Mouse (Mus musculus) kidney, embryonic 14.5 days (tissue): ENCODE measurements at regions not wholly inside any gene's neighbourhood (a gene's known extent, or its start where the extent isn't known, plus 50 kb on each side); places are given as distances from the start of the nearest gene placed in this dataset.

Experiments used
- ATAC-seq: fragments of 200-750 bp; cut with Nextera tagmentation; 2 replicates; pipeline ENCODE4 v1.8.0; 2017; ENCODE audit warnings: moderate number of reproducible peaks, mild to moderate bottlenecking, moderate TSS enrichment, moderate library complexity; ENCODE audit not compliant: low FRiP score, low TSS enrichment
- H3K27ac ChIP-seq: fragments of 300-500 bp; sonication (generic); 2 replicates; pipeline ENCODE4 v1.5.1; 2014; ENCODE audit warnings: low read depth, mild to moderate bottlenecking, low read length, moderate library complexity, mixed read lengths
- H3K27me3 ChIP-seq: fragments of 300-500 bp; sonication (generic); 2 replicates; pipeline ENCODE4 v1.6.1; 2014; ENCODE audit warnings: mild to moderate bottlenecking, low read length; ENCODE audit not compliant: control insufficient read depth, insufficient read depth
- H3K36me3 ChIP-seq: fragments of 300-500 bp; sonication (generic); 2 replicates; pipeline ENCODE4 v1.6.1; 2014; ENCODE audit warnings: low read length, mixed read lengths; ENCODE audit not compliant: control insufficient read depth, insufficient read depth
- H3K4me1 ChIP-seq: fragments of 300-500 bp; sonication (generic); 2 replicates; pipeline ENCODE4 v1.6.1; 2014; ENCODE audit warnings: low read length, mixed read lengths; ENCODE audit not compliant: control insufficient read depth, insufficient read depth
- H3K4me2 ChIP-seq: fragments of 300-500 bp; sonication (generic); replicated peaks from 2 replicates; pipeline ENCODE4 v1.6.1; 2014; ENCODE audit warnings: low read depth, mild to moderate bottlenecking, low read length
- H3K4me3 ChIP-seq: fragments of 300-500 bp; sonication (generic); 2 replicates; pipeline ENCODE4 v1.5.1; 2014; ENCODE audit warnings: mild to moderate bottlenecking, low read length
- H3K9ac ChIP-seq: fragments of 300-500 bp; sonication (generic); 2 replicates; pipeline ENCODE4 v1.6.1; 2014; ENCODE audit warnings: low read depth, mild to moderate bottlenecking, low read length, moderate library complexity
- H3K9me3 ChIP-seq: fragments of 300-500 bp; sonication (generic); 2 replicates; pipeline ENCODE4 v1.6.1; 2016; ENCODE audit warnings: low read length; ENCODE audit not compliant: control insufficient read depth
- WGBS: fragments of 180-500 bp; shearing (Covaris S2); extraction: QIAGEN DNeasy Blood & Tissue Kit; methylation state at CpG from one replicate; pipeline ENCODE4 v1.1.7; 2014; 5-methylcytosine and 5-hydroxymethylcytosine counted together

DNA sequence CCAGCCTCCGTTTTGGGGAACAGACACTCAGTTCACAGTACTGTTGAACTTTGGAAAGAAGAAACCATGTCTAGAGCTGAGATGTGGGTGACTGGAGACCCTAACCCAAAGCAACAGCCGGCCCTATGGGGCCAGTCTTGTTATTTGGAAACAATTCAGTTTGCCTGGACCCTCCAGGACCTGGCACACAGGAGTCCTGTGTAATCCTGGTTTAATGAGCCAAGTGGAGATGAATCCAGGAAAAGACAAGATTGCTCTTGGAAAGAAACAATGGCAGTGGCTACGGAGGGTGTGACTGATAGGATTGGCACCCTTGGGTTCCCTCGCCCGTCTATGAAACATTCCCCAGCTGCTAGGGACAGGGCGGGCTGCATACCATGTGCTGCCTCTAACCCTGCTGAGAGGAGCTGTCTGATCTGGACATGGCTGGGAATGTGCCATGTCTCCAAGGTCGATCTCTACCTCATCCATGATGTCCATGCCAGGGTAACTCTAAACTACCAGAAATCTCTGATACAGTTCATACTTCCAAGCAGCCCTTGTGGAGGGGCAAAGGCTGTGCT, 104.6 kb upstream of the Zmiz1 start:
- ATAC-seq = no peak
- no peak overlapping the region for H3K4me3 ChIP-seq

DNA sequence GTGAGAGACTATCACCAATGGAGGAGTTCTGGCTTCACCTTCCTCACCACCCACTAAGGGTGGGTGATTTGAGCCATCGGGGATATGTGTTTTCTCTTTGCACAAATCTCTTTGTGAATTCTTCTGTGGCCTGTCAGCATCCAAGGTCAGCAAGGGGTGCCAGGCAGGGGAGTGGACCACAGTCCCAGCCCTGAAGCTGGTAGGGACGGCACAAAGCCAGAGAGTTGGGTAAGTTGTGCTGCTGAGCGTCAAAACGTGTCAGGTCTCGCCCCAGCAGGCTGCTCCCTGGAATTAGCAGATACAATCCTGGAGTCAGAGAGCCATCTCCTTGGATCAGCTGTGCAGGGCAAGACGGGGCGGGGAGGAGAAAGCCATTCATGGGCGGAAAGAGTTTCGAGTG, 101.2 kb upstream of the Zmiz1 start:
- H3K9me3 ChIP-seq = no peaks in the 10 kb centered on the region
- no peaks in the 10 kb centered on the region for H3K27me3 ChIP-seq
- H3K4me3 ChIP-seq = no peak overlapping the region
- ATAC-seq = no peak
- H3K27ac ChIP-seq = no peak overlapping the region
- no peak overlapping the region for H3K4me2 ChIP-seq
- H3K36me3 ChIP-seq = no peaks in the 10 kb centered on the region
- no peaks in the 10 kb centered on the region for H3K4me1 ChIP-seq
- no peak overlapping the region for H3K9ac ChIP-seq
- WGBS = 74% methylated on average over 9 of the region's 9 CpGs

More for the DNA sequence above, 104.6 kb upstream of the Zmiz1 start:
- WGBS = 87% methylated on average over 7 of the region's 7 CpGs
- Histone ChIP-seq H3K4me1 (no peaks in the 10 kb centered on the region), H3K27ac (peak overlapping the region; percentile 9; the same call in 1 of the 2 replicates), H3K9ac (no peak overlapping the region), H3K36me3 (no peaks in the 10 kb centered on the region), H3K4me2 (no peak overlapping the region), H3K27me3 (no peaks in the 10 kb centered on the region), H3K9me3 (no peaks in the 10 kb centered on the region)

DNA sequence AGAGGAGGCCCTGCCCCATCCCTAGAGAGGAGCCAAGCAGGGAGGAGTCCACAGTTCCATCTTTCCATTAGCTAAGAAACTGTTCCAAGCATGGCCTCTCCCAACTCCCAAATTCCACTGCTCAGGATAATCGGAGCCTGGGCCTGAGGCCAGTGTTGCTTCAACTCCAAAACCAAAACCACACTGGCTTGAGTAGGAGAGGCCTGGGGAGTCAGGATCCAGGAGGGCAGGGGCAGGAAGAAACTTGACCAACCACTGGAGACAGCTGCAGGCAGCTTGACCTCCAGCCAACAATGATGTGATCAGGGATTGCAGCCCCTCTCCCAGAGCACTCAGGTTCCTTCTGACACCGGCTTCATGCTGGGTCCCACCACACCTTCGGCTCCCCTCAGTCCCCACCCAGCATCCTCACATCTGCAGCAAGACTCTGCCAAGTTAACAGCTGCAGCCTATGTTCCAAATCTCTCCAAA, 99.1 kb upstream of the Zmiz1 start:
- Histone ChIP-seq H3K4me2 (no peak overlapping the region), H3K4me1 (no peaks in the 10 kb centered on the region), H3K9ac (no peak overlapping the region), H3K36me3 (no peaks in the 10 kb centered on the region), H3K9me3 (no peaks in the 10 kb centered on the region), H3K27ac (no peak overlapping the region), H3K4me3 (no peak overlapping the region), H3K27me3 (no peaks in the 10 kb centered on the region)
- 79% methylated on average over 3 of the region's 3 CpGs for WGBS
- 0 out of 2 replicates have a peak, but pooled peaks have one; percentile 12 for ATAC-seq

DNA sequence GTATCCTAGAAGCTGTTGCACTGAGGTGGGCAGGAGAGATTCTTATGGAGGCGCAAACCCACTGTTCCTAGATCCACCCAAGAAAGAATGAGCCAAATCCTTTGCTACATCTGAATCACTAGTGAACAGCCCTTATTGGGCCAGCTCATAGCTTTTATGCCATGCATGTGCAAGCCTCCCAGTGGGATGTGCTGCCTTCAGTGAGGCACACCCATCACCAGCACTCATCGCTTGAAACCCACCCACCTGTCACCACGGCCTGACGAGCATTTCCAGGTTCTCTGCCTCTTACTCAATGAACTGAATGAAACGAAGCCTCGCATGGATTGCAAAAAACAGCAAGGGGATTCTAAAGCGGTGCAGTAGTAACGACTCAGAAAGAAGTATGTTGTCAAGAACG, 98.3 kb upstream of the Zmiz1 start:
- WGBS = 88% methylated on average over 9 of the region's 9 CpGs
- no peak overlapping the region for H3K4me2 ChIP-seq

DNA sequence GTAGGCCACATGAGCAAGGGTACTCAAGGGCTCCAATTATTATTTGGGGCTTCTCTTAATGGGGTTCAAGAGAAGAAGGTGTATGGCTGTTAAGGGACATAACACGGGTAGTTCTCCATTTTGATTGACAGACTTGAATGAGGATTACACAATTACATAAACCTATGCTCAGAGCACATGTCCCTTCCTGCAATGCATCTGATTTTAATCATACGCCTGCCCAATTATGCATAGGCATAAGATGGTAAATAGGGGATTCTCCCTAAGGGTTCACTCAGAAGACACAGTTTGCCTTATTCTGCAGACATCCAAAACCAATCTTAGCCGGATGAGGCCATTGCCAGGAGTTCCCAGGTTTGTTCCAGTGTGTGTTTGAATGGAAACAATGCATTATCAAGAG, 97.9 kb upstream of the Zmiz1 start:
- H3K27ac ChIP-seq = no peak overlapping the region
- WGBS = 89% methylated on average over 3 of the region's 3 CpGs

More for the DNA sequence above, 98.3 kb upstream of the Zmiz1 start:
- Histone ChIP-seq H3K27ac (no peak overlapping the region), H3K9ac (no peak overlapping the region), H3K9me3 (no peaks in the 10 kb centered on the region), H3K4me3 (no peak overlapping the region), H3K4me1 (no peaks in the 10 kb centered on the region), H3K36me3 (no peaks in the 10 kb centered on the region), H3K27me3 (no peaks in the 10 kb centered on the region)
- no peak for ATAC-seq

DNA sequence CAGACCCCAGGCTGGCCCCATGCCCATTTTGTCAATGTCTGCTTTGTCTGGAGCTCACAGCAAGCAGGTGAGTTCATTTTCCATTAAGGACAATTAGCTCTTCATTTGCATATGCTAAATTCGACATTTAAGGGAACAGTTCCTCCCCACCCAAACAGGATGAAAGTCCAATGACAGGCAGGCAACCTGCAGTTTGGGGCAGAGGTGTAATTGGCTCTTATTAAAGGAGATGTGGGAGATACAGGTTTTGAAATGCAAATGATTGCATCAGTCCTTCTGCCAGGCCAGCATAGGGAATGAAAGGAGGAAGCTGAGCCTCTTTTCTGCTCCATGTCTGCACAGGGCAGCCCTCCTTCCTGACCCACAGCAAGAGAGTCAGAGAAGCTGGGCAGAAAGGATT, 96.2 kb upstream of the Zmiz1 start:
- no peak overlapping the region for H3K4me2 ChIP-seq
- no peaks in the 10 kb centered on the region for H3K27me3 ChIP-seq
- 9% methylated on average over 1 of the region's 1 CpGs for WGBS
- no peaks in the 10 kb centered on the region for H3K4me1 ChIP-seq
- H3K9ac ChIP-seq = no peak overlapping the region
- ATAC-seq = no peak
- no peak overlapping the region for H3K27ac ChIP-seq
- H3K4me3 ChIP-seq = no peak overlapping the region
- H3K36me3 ChIP-seq = no peaks in the 10 kb centered on the region
- H3K9me3 ChIP-seq = no peaks in the 10 kb centered on the region

More for the DNA sequence above, 97.9 kb upstream of the Zmiz1 start:
- Histone ChIP-seq H3K36me3 (no peaks in the 10 kb centered on the region), H3K9me3 (no peaks in the 10 kb centered on the region), H3K9ac (no peak overlapping the region), H3K4me2 (no peak overlapping the region), H3K27me3 (no peaks in the 10 kb centered on the region), H3K4me1 (no peaks in the 10 kb centered on the region), H3K4me3 (no peak overlapping the region)
- ATAC-seq = no peak

DNA sequence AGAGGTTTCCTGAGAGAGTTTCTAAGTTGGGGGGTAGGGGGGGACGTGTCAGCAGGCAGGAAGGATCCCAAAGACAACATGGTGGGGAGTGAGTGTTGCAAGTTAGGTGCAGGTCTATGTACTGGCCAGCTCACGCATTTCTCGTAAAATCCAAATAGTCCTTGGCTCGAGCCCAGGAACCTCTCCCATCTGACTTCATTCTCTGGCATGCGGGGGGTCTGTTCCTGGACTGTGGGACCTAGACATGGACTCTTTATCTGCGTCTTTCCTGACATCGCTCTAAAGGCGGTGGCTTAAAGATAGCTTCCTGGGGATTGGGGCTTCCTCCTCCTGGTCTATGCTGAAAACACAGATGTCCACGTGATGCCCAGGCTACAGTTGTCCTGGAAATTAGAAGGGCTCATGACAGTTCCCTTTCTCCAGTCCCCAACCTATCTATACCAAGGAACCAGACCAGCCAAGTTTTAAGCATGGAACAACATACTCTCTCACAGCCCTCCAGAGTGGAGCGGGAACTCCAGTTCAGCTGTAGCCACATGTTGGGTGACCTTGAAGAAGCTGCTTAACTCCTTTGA, 93.7 kb upstream of the Zmiz1 start:
- Histone ChIP-seq H3K4me1 (0 out of 2 replicates have a peak, but pooled peaks cover under 1% of the 10 kb centered on the region), H3K36me3 (no peaks in the 10 kb centered on the region), H3K27ac (no peak overlapping the region), H3K9me3 (0 out of 2 replicates have a peak, but pooled peaks cover 3% of the 10 kb centered on the region), H3K4me2 (no peak overlapping the region), H3K27me3 (no peaks in the 10 kb centered on the region), H3K4me3 (no peak overlapping the region), H3K9ac (no peak overlapping the region)
- ATAC-seq = 0 out of 2 replicates have a peak, but pooled peaks have one; percentile 43
- WGBS = 72% methylated on average over 10 of the region's 10 CpGs

DNA sequence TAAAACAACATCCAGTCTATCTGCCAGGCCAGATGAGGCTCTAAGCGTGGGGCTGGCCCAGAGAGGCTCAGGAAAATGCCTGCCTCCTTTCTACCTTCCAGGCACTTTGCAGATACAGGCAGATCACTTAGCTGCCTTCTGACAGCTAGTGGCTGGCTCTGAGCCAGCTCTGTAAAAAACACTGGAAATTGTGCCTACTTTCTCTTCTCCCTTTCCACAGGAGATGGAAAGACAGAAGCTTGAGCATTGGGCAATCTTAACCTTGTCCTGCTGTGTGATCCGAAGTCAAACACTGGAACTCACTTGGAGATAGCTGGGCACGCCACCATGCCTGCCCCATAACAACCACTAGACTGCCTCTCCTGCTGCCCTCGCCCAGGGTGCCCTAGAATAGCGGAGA, 93.0 kb upstream of the Zmiz1 start:
- WGBS = 88% methylated on average over 5 of the region's 5 CpGs
- ATAC-seq = no peak
- no peak overlapping the region for H3K27ac ChIP-seq
- H3K9me3 ChIP-seq = 0 out of 2 replicates have a peak, but pooled peaks cover 3% of the 10 kb centered on the region
- no peaks in the 10 kb centered on the region for H3K27me3 ChIP-seq
- no peak overlapping the region for H3K4me3 ChIP-seq
- no peak overlapping the region for H3K9ac ChIP-seq
- 0 out of 2 replicates have a peak, but pooled peaks cover 7% of the 10 kb centered on the region for H3K4me1 ChIP-seq
- H3K4me2 ChIP-seq = no peak overlapping the region
- no peaks in the 10 kb centered on the region for H3K36me3 ChIP-seq

DNA sequence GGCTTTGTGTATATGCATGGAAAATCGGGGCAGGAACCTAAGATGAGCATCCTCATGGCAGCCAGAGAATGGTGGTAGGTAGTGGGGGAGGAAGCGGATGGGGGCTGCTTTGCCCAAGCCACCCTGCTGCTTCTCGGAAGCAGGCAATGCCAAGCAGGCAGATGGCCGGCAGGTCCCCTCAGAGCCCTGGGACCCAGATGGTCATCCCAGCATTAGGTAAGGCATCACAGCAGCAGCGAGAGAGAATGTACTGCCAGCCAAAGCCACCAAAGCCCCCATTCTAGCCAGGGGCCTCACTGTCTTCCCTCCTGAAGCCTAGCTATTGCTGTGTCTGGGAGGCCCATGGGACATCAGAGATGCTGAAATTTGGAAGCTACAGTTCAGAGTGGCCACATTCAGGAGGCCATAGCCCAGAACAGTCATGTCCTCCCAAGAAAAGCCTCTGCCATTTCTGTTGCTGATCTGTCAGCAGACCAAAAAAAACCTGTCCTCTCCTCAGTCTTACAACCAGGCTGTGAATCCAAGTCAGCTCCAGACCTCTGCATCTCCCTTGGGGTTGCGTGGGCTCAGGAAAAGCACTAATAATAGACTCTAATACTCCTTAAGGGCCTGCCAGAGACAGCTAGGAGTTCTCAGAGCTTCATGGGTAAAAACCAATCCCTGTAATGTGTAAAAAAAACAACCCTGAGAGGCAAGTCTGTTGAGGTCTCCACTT, 88.5 kb upstream of the Zmiz1 start:
- Histone ChIP-seq H3K36me3 (no peaks in the 10 kb centered on the region), H3K9ac (no peak overlapping the region; the same call in 1 of the 2 replicates), H3K9me3 (0 out of 2 replicates have a peak, but pooled peaks cover 3% of the 10 kb centered on the region), H3K4me1 (peaks cover 40% of the 10 kb centered on the region), H3K27ac (no peak overlapping the region; the same call in 1 of the 2 replicates), H3K4me2 (no peak overlapping the region), H3K27me3 (no peaks in the 10 kb centered on the region), H3K4me3 (no peak overlapping the region)
- 85% methylated on average over 6 of the region's 6 CpGs for WGBS
- ATAC-seq = no peak
